Mouse (Mus musculus) adrenal gland, postnatal 14 days (tissue): ENCODE data around the gene Dhdh. TPM values are rescaled to one million over a fixed set of nuclear protein-coding genes. Genes with fewer than 3 reads are reported as not detected.
"Not testable (repeated sequence)": the region's sequence is repeated elsewhere in the genome, so short reads cannot be mapped to it uniquely, and the experiment has no call there.

Experiments
- DNase-seq: peaks from one replicate; pipeline ENCODE4 v3.0.0; 2021; ENCODE audit warnings: mixed read lengths
- total RNA-seq: library from RNA; stranded (reverse); gene quantifications from 2 replicates; pipeline ENCODE4 v1.2.3, GENCODE M21; 2021

The Dhdh gene
- total RNA-seq, 1 experiment from 2014 or later: 54.1 TPM

- peak; percentile 95 for DNase-seq
These were observed 21.5 kb upstream of the Dhdh start, which contains the start of gene Nucb1 for GRCm38 (mm10) chr7:45509912-45510787. TSS of gene Nucb1 (minus strand) at chr7:45510406.

- no peak for DNase-seq
These were observed 20.7 kb upstream of the Dhdh start for GRCm38 (mm10) chr7:45509181-45509882.

- DNase-seq: no peak
These were observed 20.0 kb upstream of the Dhdh start for GRCm38 (mm10) chr7:45508561-45508960.

- no peak for DNase-seq
These were observed 19.0 kb upstream of the Dhdh start for GRCm38 (mm10) chr7:45507583-45507982.

GRCm38 (mm10) chr7:45498427-45498826 lies 9.8 kb upstream of the Dhdh start:
- DNase-seq: no peak

GRCm38 (mm10) chr7:45494548-45494947 lies 5.9 kb upstream of the Dhdh start:
- DNase-seq: no peak

GRCm38 (mm10) chr7:45492951-45493350 lies 4.3 kb upstream of the Dhdh start:
- peak; percentile 38 for DNase-seq

- DNase-seq: no peak
These were observed 3.7 kb upstream of the Dhdh start for GRCm38 (mm10) chr7:45492225-45492844.

GRCm38 (mm10) chr7:45491264-45491663 lies 2.7 kb upstream of the Dhdh start:
- DNase-seq: peak; percentile 69

GRCm38 (mm10) chr7:45490822-45491221 lies 2.2 kb upstream of the Dhdh start:
- DNase-seq: peak; percentile 65

GRCm38 (mm10) chr7:45489578-45489977 lies 973 bp upstream of the Dhdh start:
- DNase-seq: no peak

- DNase-seq: peak; percentile 37
These were observed 728 bp downstream of the Dhdh start for GRCm38 (mm10) chr7:45487861-45488292.

- DNase-seq: no peak
These were observed 1.7 kb downstream of the Dhdh start, which contains the start of gene Gm45808 for GRCm38 (mm10) chr7:45486761-45487415. TSS of gene Gm45808 (minus strand) at chr7:45486811.

- DNase-seq: no peak
These were observed 2.4 kb downstream of the Dhdh start for GRCm38 (mm10) chr7:45486158-45486557.

- DNase-seq: not testable (repeated sequence)
These were observed 3.6 kb downstream of the Dhdh start for GRCm38 (mm10) chr7:45484985-45485384.

GRCm38 (mm10) chr7:45482166-45482565 lies 6.4 kb downstream of the Dhdh start:
- DNase-seq: no peak

GRCm38 (mm10) chr7:45481374-45481927 lies 7.2 kb downstream of the Dhdh start, which contains the start of gene Tulp2:
TSS of gene Tulp2 (plus strand) at chr7:45481877.
- DNase-seq: peak; percentile 71

- DNase-seq: not testable (repeated sequence)
These were observed 8.3 kb downstream of the Dhdh start for GRCm38 (mm10) chr7:45480310-45480709.

GRCm38 (mm10) chr7:45478774-45479173 lies 9.8 kb downstream of the Dhdh start:
- DNase-seq: no peak

GRCm38 (mm10) chr7:45477003-45477402 lies 11.6 kb downstream of the Dhdh start:
- peak; percentile 75 for DNase-seq

- DNase-seq: no peak
These were observed 12.2 kb downstream of the Dhdh start for GRCm38 (mm10) chr7:45476453-45476852.
